Mouse (Mus musculus) C2C12 (cell line): ENCODE data around the gene Mroh8.

ENCODE experiments used
- CTCF ChIP-seq: IDR thresholded peaks from one replicate; pipeline ENCODE4 v1.5.1; 2011; ENCODE audit not compliant: control insufficient read depth, insufficient read depth, insufficient read length
- FOSL1 ChIP-seq: IDR thresholded peaks from one replicate; pipeline ENCODE4 v1.8.0; 2011; ENCODE audit warnings: mild to moderate bottlenecking, low read length; ENCODE audit not compliant: poor library complexity, insufficient read depth, severe bottlenecking
- MAX ChIP-seq: IDR thresholded peaks from one replicate; pipeline ENCODE4 v1.6.1; 2011; ENCODE audit warnings: mild to moderate bottlenecking, control low read depth
- USF1 ChIP-seq: IDR thresholded peaks from one replicate; pipeline ENCODE4 v1.6.1; 2011; ENCODE audit warnings: low read depth, mild to moderate bottlenecking, control low read depth, moderate library complexity

GRCm38 (mm10) chr2:157317220-157317619 is 37.9 kb upstream of the Mroh8 start:
- TF ChIP-seq CTCF (no peak), FOSL1 (no peak), MAX (no peak), USF1 (no peak)
